Mouse (Mus musculus) bone marrow macrophage, adult 2 months (primary cell): ENCODE measurements around the gene Aldh1a3.

Experiments used
- CTCF ChIP-seq: IDR thresholded peaks from 2 replicates; pipeline ENCODE4 v1.5.1; 2012; ENCODE audit warnings: low read depth, mild to moderate bottlenecking, low read length, moderate library complexity
- POLR2A ChIP-seq: IDR thresholded peaks from 2 replicates; pipeline ENCODE4 v1.6.1; 2012; ENCODE audit warnings: mild to moderate bottlenecking, low read depth, low read length, borderline replicate concordance

GRCm38 (mm10) chr7:66355791-66356522, 71.4 kb downstream of the Aldh1a3 start:
- TF ChIP-seq CTCF (no peak), POLR2A (no peak)
